Mouse (Mus musculus) forebrain, postnatal 0 days (tissue): ENCODE data around the gene Ttc29. TPM values are rescaled to one million over a fixed set of nuclear protein-coding genes. Genes with fewer than 3 reads are reported as not detected.

ENCODE experiments used
- ATAC-seq: fragments of 200-750 bp; cut with Nextera tagmentation; 2 replicates; pipeline ENCODE4 v1.8.0; 2017; ENCODE audit warnings: mild to moderate bottlenecking, moderate library complexity
- DNase-seq: peaks from one replicate; pipeline ENCODE4 v3.0.0-alpha.2; 2015
- H3K27ac ChIP-seq: fragments of 300-500 bp; sonication (generic); 2 replicates; pipeline ENCODE4 v1.5.1; 2014; ENCODE audit warnings: low read depth, mild to moderate bottlenecking, antibody characterized with exemption, low read length, moderate library complexity, mixed read lengths
- H3K27me3 ChIP-seq: fragments of 300-500 bp; sonication (generic); 2 replicates; pipeline ENCODE4 v1.6.1; 2014; ENCODE audit warnings: mild to moderate bottlenecking, low read length, mixed read lengths; ENCODE audit not compliant: insufficient read depth
- H3K36me3 ChIP-seq: fragments of 300-500 bp; sonication (generic); 2 replicates; pipeline ENCODE4 v1.6.1; 2014; ENCODE audit warnings: mild to moderate bottlenecking, moderate library complexity; ENCODE audit not compliant: insufficient read depth
- H3K4me1 ChIP-seq: fragments of 300-500 bp; sonication (generic); 2 replicates; pipeline ENCODE4 v1.6.1; 2014; ENCODE audit warnings: antibody characterized with exemption; ENCODE audit not compliant: insufficient read depth
- H3K4me2 ChIP-seq: fragments of 300-500 bp; sonication (generic); 2 replicates; pipeline ENCODE4 v1.6.1; 2014; ENCODE audit warnings: low read depth, mild to moderate bottlenecking, moderate library complexity
- H3K4me3 ChIP-seq: fragments of 300-500 bp; sonication (generic); 2 replicates; pipeline ENCODE4 v1.5.1; 2014; ENCODE audit warnings: low read depth, low read length, mixed read lengths
- H3K9ac ChIP-seq: fragments of 300-500 bp; sonication (generic); 2 replicates; pipeline ENCODE4 v1.6.1; 2014; ENCODE audit warnings: mild to moderate bottlenecking
- H3K9me3 ChIP-seq: fragments of 300-500 bp; sonication (generic); 2 replicates; pipeline ENCODE4 v1.6.1; 2016; ENCODE audit warnings: low read length
- CTCF ChIP-seq: sonication (generic); IDR thresholded peaks from 2 replicates; pipeline ENCODE4 v1.5.1; 2016; ENCODE audit warnings: antibody characterized with exemption, control low read depth, low read depth
- WGBS: fragments of 180-500 bp; shearing (Covaris S2); extraction: QIAGEN DNeasy Blood & Tissue Kit; methylation state at CpG from one replicate; pipeline ENCODE4 v1.1.7; 2014; 5-methylcytosine and 5-hydroxymethylcytosine counted together
- polyA plus RNA-seq: library from polyadenylated mRNA; unstranded; fragments of >200 nt; fragmentation: Nextera tagmentation; extraction: Ambion mirVana; gene quantifications from 2 replicates; pipeline ENCODE4 v1.2.1, GENCODE M21; 2015
- total RNA-seq: library from RNA; depleted of rRNA; stranded (reverse); fragments of >200 nt; gene quantifications from 2 replicates; pipeline ENCODE4 v1.2.3, GENCODE M21; 2014

Gene Ttc29
- total and polyA plus RNA-seq, 2 experiments from 2014 or later: 1.1 to 1.5 TPM

GRCm38 (mm10) chr8:78277411-78277810 is 64.3 kb downstream of the Ttc29 start:
- H3K4me2 ChIP-seq: no peak overlapping the region
- TF ChIP-seq CTCF: no peak
- H3K27ac ChIP-seq: no peak overlapping the region
- H3K27me3 ChIP-seq: no peaks in the 10 kb centered on the region
- H3K4me1 ChIP-seq: no peaks in the 10 kb centered on the region
- ATAC-seq: no peak
- H3K9ac ChIP-seq: no peak overlapping the region
- peak; percentile 22 for DNase-seq
- no peaks in the 10 kb centered on the region for H3K9me3 ChIP-seq
- 41% methylated on average over 2 of the region's 2 CpGs for WGBS
- H3K36me3 ChIP-seq: no peaks in the 10 kb centered on the region
- no peak overlapping the region for H3K4me3 ChIP-seq

GRCm38 (mm10) chr8:78278598-78278997 is 65.5 kb downstream of the Ttc29 start:
- Histone ChIP-seq H3K4me1 (no peaks in the 10 kb centered on the region), H3K4me2 (no peak overlapping the region), H3K9me3 (no peaks in the 10 kb centered on the region), H3K4me3 (no peak overlapping the region), H3K27me3 (no peaks in the 10 kb centered on the region), H3K9ac (no peak overlapping the region), H3K27ac (no peak overlapping the region), H3K36me3 (no peaks in the 10 kb centered on the region)
- no peak for TF ChIP-seq CTCF
- ATAC-seq: no peak
- no peak for DNase-seq
- WGBS: 95% methylated on average over 5 of the region's 5 CpGs

GRCm38 (mm10) chr8:78284805-78285204 is 71.7 kb downstream of the Ttc29 start:
- TF ChIP-seq CTCF: no peak
- DNase-seq: no peak
- ATAC-seq: no peak
- no peaks in the 10 kb centered on the region for H3K9me3 ChIP-seq
- H3K4me2 ChIP-seq: no peak overlapping the region
- no peak overlapping the region for H3K4me3 ChIP-seq
- no peaks in the 10 kb centered on the region for H3K4me1 ChIP-seq
- WGBS: 73% methylated on average over 2 of the region's 2 CpGs
- H3K36me3 ChIP-seq: no peaks in the 10 kb centered on the region
- no peaks in the 10 kb centered on the region for H3K27me3 ChIP-seq
- H3K27ac ChIP-seq: no peak overlapping the region
- no peak overlapping the region for H3K9ac ChIP-seq

- Histone ChIP-seq H3K4me1 (no peaks in the 10 kb centered on the region), H3K4me2 (no peak overlapping the region), H3K9ac (no peak overlapping the region), H3K9me3 (no peaks in the 10 kb centered on the region), H3K36me3 (no peaks in the 10 kb centered on the region), H3K4me3 (no peak overlapping the region), H3K27me3 (no peaks in the 10 kb centered on the region), H3K27ac (no peak overlapping the region)
- WGBS: 84% methylated on average over 4 of the region's 4 CpGs
- TF ChIP-seq CTCF: no peak
- ATAC-seq (no peak), DNase-seq (no peak)
Observed at GRCm38 (mm10) chr8:78285366-78285765, 72.3 kb downstream of the Ttc29 start.

GRCm38 (mm10) chr8:78289374-78289971 is 76.4 kb downstream of the Ttc29 start:
- Histone ChIP-seq H3K9me3 (no peaks in the 10 kb centered on the region), H3K27me3 (no peaks in the 10 kb centered on the region), H3K4me1 (no peaks in the 10 kb centered on the region), H3K4me2 (no peak overlapping the region), H3K27ac (no peak overlapping the region), H3K9ac (no peak overlapping the region), H3K4me3 (no peak overlapping the region), H3K36me3 (no peaks in the 10 kb centered on the region)
- ATAC-seq (no peak), DNase-seq (no peak)
- no peak for TF ChIP-seq CTCF
- WGBS: 64% methylated on average over 10 of the region's 10 CpGs

GRCm38 (mm10) chr8:78290274-78290673 is 77.2 kb downstream of the Ttc29 start:
- no peak overlapping the region for H3K4me2 ChIP-seq
- ATAC-seq: no peak
- WGBS: 63% methylated on average over 7 of the region's 7 CpGs
- H3K9ac ChIP-seq: no peak overlapping the region
- H3K36me3 ChIP-seq: no peaks in the 10 kb centered on the region
- no peak for TF ChIP-seq CTCF
- no peak overlapping the region for H3K27ac ChIP-seq
- no peaks in the 10 kb centered on the region for H3K4me1 ChIP-seq
- no peak overlapping the region for H3K4me3 ChIP-seq
- H3K9me3 ChIP-seq: no peaks in the 10 kb centered on the region
- H3K27me3 ChIP-seq: no peaks in the 10 kb centered on the region
- no peak for DNase-seq

GRCm38 (mm10) chr8:78295494-78295893 is 82.4 kb downstream of the Ttc29 start:
- DNase-seq (no peak), ATAC-seq (peak; percentile 36; the same call in 1 of the 2 replicates)
- Histone ChIP-seq H3K27me3 (no peaks in the 10 kb centered on the region), H3K9ac (no peak overlapping the region), H3K4me3 (no peak overlapping the region), H3K36me3 (no peaks in the 10 kb centered on the region), H3K4me1 (no peaks in the 10 kb centered on the region), H3K27ac (no peak overlapping the region), H3K9me3 (no peaks in the 10 kb centered on the region), H3K4me2 (no peak overlapping the region)
- 44% methylated on average over 5 of the region's 5 CpGs for WGBS
- no peak for TF ChIP-seq CTCF
